Mouse (Mus musculus): ENCODE results near the gene Slc29a3. TPM values are rescaled to one million over a fixed set of nuclear protein-coding genes. Genes with fewer than 3 reads are reported as not detected.

Slc29a3 gene
- polyA plus RNA-seq, 1 experiment from 2014 or later: 11.1 TPM

GRCm38 (mm10) chr10:60774616-60775015 lies 22.0 kb upstream of the Slc29a3 start:
- H3K36me3 ChIP-seq (ENCODE audit: control insufficient read depth, insufficient read depth, low read length): no peaks in the 10 kb centered on the region
- H3K4me1 ChIP-seq (ENCODE audit: control insufficient read depth, insufficient read depth, low read depth, low read length): no peaks in the 10 kb centered on the region
- H3K9me3 ChIP-seq (ENCODE audit: control insufficient read depth, low read length): no peaks in the 10 kb centered on the region
- H3K27ac ChIP-seq (ENCODE audit: low read depth, low read length): no peak overlapping the region
- ATAC-seq: no peak
- no peaks in the 10 kb centered on the region for H3K27me3 ChIP-seq (replicated peaks; ENCODE audit: control insufficient read depth, insufficient read depth, low read length)
- 88% methylated on average over 12 of the region's 13 CpGs for WGBS
- no peak overlapping the region for H3K4me2 ChIP-seq (ENCODE audit: low read length)
- H3K9ac ChIP-seq (ENCODE audit: low read depth, low read length): no peak overlapping the region
- no peak overlapping the region for H3K4me3 ChIP-seq (ENCODE audit: low read length)

DNA sequence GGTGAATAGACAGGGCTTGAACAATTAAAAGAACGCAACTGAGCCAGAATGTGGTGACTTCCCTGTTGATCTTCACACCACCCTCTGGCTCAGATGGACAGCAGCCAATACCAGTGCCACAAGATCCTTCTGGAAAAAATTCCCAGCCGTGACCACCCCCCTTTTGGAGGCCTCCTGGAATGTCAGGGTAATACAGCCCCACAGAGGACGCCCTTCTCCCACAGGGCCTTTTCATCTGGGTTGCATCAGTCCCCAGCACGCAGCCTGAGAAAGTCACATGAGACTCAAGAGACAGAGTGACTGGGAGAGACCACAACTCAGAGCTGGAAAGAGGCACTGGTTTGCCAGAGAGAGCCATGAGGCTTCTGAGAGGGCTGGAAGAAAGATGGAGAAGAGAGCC lies 18.3 kb upstream of the Slc29a3 start:
- no peak for ATAC-seq

GRCm38 (mm10) chr10:60768614-60769013 lies 16.0 kb upstream of the Slc29a3 start:
- Histone ChIP-seq H3K36me3 (ENCODE audit: control insufficient read depth, insufficient read depth, low read length) (no peaks in the 10 kb centered on the region), H3K9ac (ENCODE audit: low read depth, low read length) (no peak overlapping the region), H3K9me3 (ENCODE audit: control insufficient read depth, low read length) (no peaks in the 10 kb centered on the region), H3K27me3 (replicated peaks; ENCODE audit: control insufficient read depth, insufficient read depth, low read length) (no peaks in the 10 kb centered on the region), H3K4me3 (ENCODE audit: low read length) (no peak overlapping the region), H3K4me2 (ENCODE audit: low read length) (no peak overlapping the region), H3K27ac (ENCODE audit: low read depth, low read length) (no peak overlapping the region), H3K4me1 (ENCODE audit: control insufficient read depth, insufficient read depth, low read depth, low read length) (no peaks in the 10 kb centered on the region)
- no peak for ATAC-seq
- WGBS: 86% methylated on average over 7 of the region's 7 CpGs

More for the DNA sequence above, 18.3 kb upstream of the Slc29a3 start:
- Histone ChIP-seq H3K27me3 (replicated peaks; ENCODE audit: control insufficient read depth, insufficient read depth, low read length) (no peaks in the 10 kb centered on the region), H3K27ac (ENCODE audit: low read depth, low read length) (no peak overlapping the region), H3K4me2 (ENCODE audit: low read length) (no peak overlapping the region), H3K36me3 (ENCODE audit: control insufficient read depth, insufficient read depth, low read length) (no peaks in the 10 kb centered on the region), H3K9ac (ENCODE audit: low read depth, low read length) (no peak overlapping the region), H3K9me3 (ENCODE audit: control insufficient read depth, low read length) (no peaks in the 10 kb centered on the region), H3K4me1 (ENCODE audit: control insufficient read depth, insufficient read depth, low read depth, low read length) (no peaks in the 10 kb centered on the region), H3K4me3 (ENCODE audit: low read length) (no peak overlapping the region)
- WGBS: 53% methylated on average over 4 of the region's 4 CpGs

DNA sequence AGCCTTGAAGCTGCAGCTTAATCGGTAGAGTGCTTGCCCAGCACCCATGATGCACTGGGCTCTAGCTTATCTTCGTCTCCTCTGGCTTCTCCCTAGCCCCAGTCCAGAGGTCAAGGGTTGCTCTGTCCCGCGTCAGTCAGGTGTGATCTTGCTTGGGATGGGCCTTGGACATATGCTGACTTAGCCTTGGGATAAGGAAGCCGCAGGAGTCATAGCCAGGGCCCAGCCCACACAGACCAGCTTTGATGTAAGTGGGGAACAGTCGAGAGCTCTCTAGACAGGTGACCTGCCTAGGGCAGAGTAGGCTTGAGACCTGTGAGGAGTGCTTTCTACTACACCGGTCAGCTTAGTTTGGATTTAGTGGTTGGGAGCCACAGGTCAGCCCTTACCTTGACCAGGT lies 14.8 kb upstream of the Slc29a3 start:
- H3K27ac ChIP-seq (ENCODE audit: low read depth, low read length): no peak overlapping the region
- no peaks in the 10 kb centered on the region for H3K36me3 ChIP-seq (ENCODE audit: control insufficient read depth, insufficient read depth, low read length)
- H3K4me2 ChIP-seq (ENCODE audit: low read length): no peak overlapping the region
- H3K9ac ChIP-seq (ENCODE audit: low read depth, low read length): no peak overlapping the region
- no peak for ATAC-seq
- H3K4me3 ChIP-seq (ENCODE audit: low read length): no peak overlapping the region
- no peaks in the 10 kb centered on the region for H3K9me3 ChIP-seq (ENCODE audit: control insufficient read depth, low read length)
- H3K4me1 ChIP-seq (ENCODE audit: control insufficient read depth, insufficient read depth, low read depth, low read length): no peaks in the 10 kb centered on the region
- 85% methylated on average over 7 of the region's 7 CpGs for WGBS
- no peaks in the 10 kb centered on the region for H3K27me3 ChIP-seq (replicated peaks; ENCODE audit: control insufficient read depth, insufficient read depth, low read length)

DNA sequence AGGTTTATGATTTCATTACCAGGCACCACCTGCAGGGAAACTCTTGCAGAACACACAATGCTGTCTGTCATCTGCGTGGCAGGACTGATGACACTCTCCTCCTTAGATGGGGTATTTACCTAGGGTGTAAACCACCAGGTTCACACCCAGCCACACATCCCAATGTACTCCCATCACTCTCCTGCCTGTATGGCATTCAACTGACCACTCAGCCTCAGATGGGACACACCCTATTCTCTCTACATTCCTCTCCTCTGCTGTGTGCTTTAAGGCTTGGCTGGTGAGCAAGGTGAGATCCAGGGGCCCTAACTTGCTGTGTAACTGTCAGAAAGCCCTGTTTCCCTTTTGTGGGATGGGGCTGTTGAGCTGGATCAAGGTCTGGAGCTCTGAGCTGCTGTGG lies 9.5 kb upstream of the Slc29a3 start:
- Histone ChIP-seq H3K9ac (ENCODE audit: low read depth, low read length) (no peak overlapping the region), H3K4me2 (ENCODE audit: low read length) (no peak overlapping the region), H3K36me3 (ENCODE audit: control insufficient read depth, insufficient read depth, low read length) (no peaks in the 10 kb centered on the region), H3K4me3 (ENCODE audit: low read length) (no peak overlapping the region), H3K27me3 (replicated peaks; ENCODE audit: control insufficient read depth, insufficient read depth, low read length) (no peaks in the 10 kb centered on the region), H3K27ac (ENCODE audit: low read depth, low read length) (no peak overlapping the region), H3K4me1 (ENCODE audit: control insufficient read depth, insufficient read depth, low read depth, low read length) (no peaks in the 10 kb centered on the region), H3K9me3 (ENCODE audit: control insufficient read depth, low read length) (no peaks in the 10 kb centered on the region)
- WGBS: 75% methylated on average over 1 of the region's 1 CpGs
- ATAC-seq: no peak

- Histone ChIP-seq H3K36me3 (ENCODE audit: control insufficient read depth, insufficient read depth, low read length) (no peaks in the 10 kb centered on the region), H3K4me2 (ENCODE audit: low read length) (no peak overlapping the region), H3K27me3 (replicated peaks; ENCODE audit: control insufficient read depth, insufficient read depth, low read length) (no peaks in the 10 kb centered on the region), H3K9ac (ENCODE audit: low read depth, low read length) (no peak overlapping the region), H3K27ac (ENCODE audit: low read depth, low read length) (no peak overlapping the region), H3K4me3 (ENCODE audit: low read length) (no peak overlapping the region), H3K4me1 (ENCODE audit: control insufficient read depth, insufficient read depth, low read depth, low read length) (no peaks in the 10 kb centered on the region), H3K9me3 (ENCODE audit: control insufficient read depth, low read length) (no peaks in the 10 kb centered on the region)
- ATAC-seq: peak; percentile 84
- 4% methylated on average over 14 of the region's 14 CpGs for WGBS
Measured at GRCm38 (mm10) chr10:60760377-60760776, 7.8 kb upstream of the Slc29a3 start.

GRCm38 (mm10) chr10:60756992-60757391 lies 4.4 kb upstream of the Slc29a3 start:
- 4% methylated on average over 7 of the region's 7 CpGs for WGBS
- Histone ChIP-seq H3K27me3 (replicated peaks; ENCODE audit: control insufficient read depth, insufficient read depth, low read length) (no peaks in the 10 kb centered on the region), H3K4me3 (ENCODE audit: low read length) (no peak overlapping the region)

GRCm38 (mm10) chr10:60756146-60756545 lies 3.6 kb upstream of the Slc29a3 start:
- H3K36me3 ChIP-seq (ENCODE audit: control insufficient read depth, insufficient read depth, low read length): no peaks in the 10 kb centered on the region
- no peaks in the 10 kb centered on the region for H3K27me3 ChIP-seq (replicated peaks; ENCODE audit: control insufficient read depth, insufficient read depth, low read length)
- H3K9me3 ChIP-seq (ENCODE audit: control insufficient read depth, low read length): no peaks in the 10 kb centered on the region
- no peak overlapping the region for H3K9ac ChIP-seq (ENCODE audit: low read depth, low read length)
- H3K4me2 ChIP-seq (ENCODE audit: low read length): no peak overlapping the region
- ATAC-seq: no peak
- no peak overlapping the region for H3K27ac ChIP-seq (ENCODE audit: low read depth, low read length)
- no peak overlapping the region for H3K4me3 ChIP-seq (ENCODE audit: low read length)
- H3K4me1 ChIP-seq (ENCODE audit: control insufficient read depth, insufficient read depth, low read depth, low read length): peaks cover 11% of the 10 kb centered on the region

More at GRCm38 (mm10) chr10:60756992-60757391, 4.4 kb upstream of the Slc29a3 start:
- peaks cover 4% of the 10 kb centered on the region for H3K4me1 ChIP-seq (ENCODE audit: control insufficient read depth, insufficient read depth, low read depth, low read length)
- no peak overlapping the region for H3K4me2 ChIP-seq (ENCODE audit: low read length)
- no peaks in the 10 kb centered on the region for H3K9me3 ChIP-seq (ENCODE audit: control insufficient read depth, low read length)
- no peaks in the 10 kb centered on the region for H3K36me3 ChIP-seq (ENCODE audit: control insufficient read depth, insufficient read depth, low read length)
- no peak overlapping the region for H3K27ac ChIP-seq (ENCODE audit: low read depth, low read length)
- ATAC-seq: no peak
- H3K9ac ChIP-seq (ENCODE audit: low read depth, low read length): no peak overlapping the region

GRCm38 (mm10) chr10:60753941-60754340 lies 1.3 kb upstream of the Slc29a3 start:
- Histone ChIP-seq H3K4me2 (ENCODE audit: low read length) (no peak overlapping the region), H3K9me3 (ENCODE audit: control insufficient read depth, low read length) (no peaks in the 10 kb centered on the region), H3K9ac (ENCODE audit: low read depth, low read length) (no peak overlapping the region), H3K4me1 (ENCODE audit: control insufficient read depth, insufficient read depth, low read depth, low read length) (peaks cover 11% of the 10 kb centered on the region), H3K27me3 (replicated peaks; ENCODE audit: control insufficient read depth, insufficient read depth, low read length) (no peaks in the 10 kb centered on the region), H3K27ac (ENCODE audit: low read depth, low read length) (no peak overlapping the region), H3K4me3 (ENCODE audit: low read length) (no peak overlapping the region), H3K36me3 (ENCODE audit: control insufficient read depth, insufficient read depth, low read length) (no peaks in the 10 kb centered on the region)
- ATAC-seq: no peak
- 75% methylated on average over 8 of the region's 8 CpGs for WGBS

DNA sequence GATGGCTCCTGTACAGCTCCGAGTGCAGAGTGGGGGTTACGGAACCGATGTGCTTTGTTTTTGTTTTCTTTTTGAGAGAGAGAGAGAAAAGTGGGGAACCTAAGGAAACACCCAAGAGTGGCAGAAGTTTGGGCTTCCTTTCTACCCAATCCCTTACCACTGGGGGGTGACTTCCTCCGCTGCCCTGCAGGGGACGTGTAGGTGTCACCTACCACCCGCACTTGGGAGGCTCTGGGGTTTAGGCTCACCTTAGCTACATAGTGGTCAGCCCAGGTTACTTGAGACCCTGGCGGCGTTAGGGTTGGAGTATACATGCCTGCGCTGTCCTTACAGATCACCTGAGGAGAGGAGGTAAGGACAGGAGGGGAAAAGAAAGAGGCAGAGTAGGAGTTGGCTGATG lies 667 bp upstream of the Slc29a3 start:
- Histone ChIP-seq H3K9me3 (ENCODE audit: control insufficient read depth, low read length) (no peaks in the 10 kb centered on the region), H3K36me3 (ENCODE audit: control insufficient read depth, insufficient read depth, low read length) (no peaks in the 10 kb centered on the region), H3K4me1 (ENCODE audit: control insufficient read depth, insufficient read depth, low read depth, low read length) (peaks cover 11% of the 10 kb centered on the region), H3K27ac (ENCODE audit: low read depth, low read length) (no peak overlapping the region), H3K27me3 (replicated peaks; ENCODE audit: control insufficient read depth, insufficient read depth, low read length) (no peaks in the 10 kb centered on the region), H3K4me2 (ENCODE audit: low read length) (peak overlapping the region; percentile 94), H3K9ac (ENCODE audit: low read depth, low read length) (0 out of 2 replicates have a peak overlapping the region, but pooled peaks have one; percentile 39), H3K4me3 (ENCODE audit: low read length) (no peak overlapping the region)
- WGBS: 77% methylated on average over 9 of the region's 9 CpGs
- no peak for ATAC-seq

Data from hindbrain, embryonic 16.5 days (tissue).